Mouse (Mus musculus) kidney, adult 2 months (tissue): Measurements from ENCODE around the gene Tmem245.

Experiments used
- CTCF ChIP-seq: fragments of 200-500 bp; conservative IDR thresholded peaks from 2 replicates; pipeline ENCODE4 v1.5.1; 2011; ENCODE audit warnings: low read depth, mild to moderate bottlenecking, control low read depth, low read length, moderate library complexity, mixed read lengths; ENCODE audit not compliant: insufficient read depth, insufficient read length
- POLR2A ChIP-seq: fragments of 200-500 bp; IDR thresholded peaks from one replicate; pipeline ENCODE4 v1.6.1; 2011; ENCODE audit warnings: low read depth, low read length, control low read depth

DNA sequence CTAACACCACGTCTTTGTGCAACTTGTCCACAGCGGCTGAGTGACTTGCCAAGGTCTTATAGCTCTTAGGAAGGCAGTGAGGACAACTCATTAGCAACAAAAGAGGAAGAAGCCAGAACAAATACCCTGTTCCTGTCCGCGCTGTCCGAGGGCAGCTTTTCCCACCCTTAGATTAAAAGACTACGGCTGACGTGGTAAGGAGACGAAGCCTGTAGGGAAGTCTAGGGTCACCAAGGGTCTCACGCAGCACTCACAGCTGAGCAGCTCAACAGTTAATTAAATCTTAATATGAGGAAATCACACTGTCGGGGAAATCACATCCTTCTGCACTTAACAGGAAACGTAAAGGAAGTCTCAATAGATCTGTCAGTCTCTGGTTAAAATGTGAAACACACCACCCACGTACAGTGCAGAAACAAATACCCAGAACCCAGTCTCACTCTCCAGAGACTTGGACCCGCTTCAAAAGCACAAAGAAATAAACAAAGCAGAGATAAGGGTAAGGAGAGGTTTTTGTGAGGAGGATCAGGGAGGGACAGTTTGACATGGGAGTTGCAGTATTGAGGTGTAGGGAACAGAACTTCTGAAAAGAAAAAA, 116.1 kb downstream of the Tmem245 start:
- TF ChIP-seq POLR2A = no peak
- no peak for TF ChIP-seq CTCF
